Mouse (Mus musculus): ENCODE data around the gene Tmem132b. TPM values are rescaled to one million over a fixed set of nuclear protein-coding genes. Genes with fewer than 3 reads are reported as not detected.

Tmem132b gene
- polyA plus RNA-seq, 1 experiment from 2014 or later = not detected

- Histone ChIP-seq H3K9me3 (ENCODE audit: low read length) (no peaks in the 10 kb centered on the region), H3K27ac (ENCODE audit: low read length) (no peak overlapping the region), H3K36me3 (ENCODE audit: insufficient read depth, low read length) (no peaks in the 10 kb centered on the region), H3K4me1 (ENCODE audit: insufficient read depth, low read depth, low read length) (no peaks in the 10 kb centered on the region), H3K4me2 (replicated peaks; ENCODE audit: low read depth, low read length) (no peak overlapping the region), H3K9ac (replicated peaks; ENCODE audit: low read depth) (no peak overlapping the region), H3K27me3 (replicated peaks; ENCODE audit: insufficient read depth, low read length) (no peaks in the 10 kb centered on the region), H3K4me3 (ENCODE audit: low read depth, low read length) (no peak overlapping the region)
- TF ChIP-seq CTCF (IDR thresholded peaks at IDR 0.05) = no peak
- TF ChIP-seq EP300 (IDR thresholded peaks at IDR 0.05) = no peak
- ATAC-seq = no peak
- no peak for DNase-seq (ENCODE audit: low spot score)
- WGBS = 68% methylated on average over 6 of the region's 6 CpGs
Measured at GRCm38 (mm10) chr5:125743503-125743902, 211.9 kb downstream of the Tmem132b start.

GRCm38 (mm10) chr5:125745727-125746126 is 214.2 kb downstream of the Tmem132b start:
- no peaks in the 10 kb centered on the region for H3K4me1 ChIP-seq (ENCODE audit: insufficient read depth, low read depth, low read length)
- H3K27ac ChIP-seq (ENCODE audit: low read length) = no peak overlapping the region
- H3K27me3 ChIP-seq (replicated peaks; ENCODE audit: insufficient read depth, low read length) = no peaks in the 10 kb centered on the region
- no peak overlapping the region for H3K4me2 ChIP-seq (replicated peaks; ENCODE audit: low read depth, low read length)
- H3K9me3 ChIP-seq (ENCODE audit: low read length) = no peaks in the 10 kb centered on the region
- ATAC-seq (no peak), DNase-seq (ENCODE audit: low spot score) (no peak)
- H3K9ac ChIP-seq (replicated peaks; ENCODE audit: low read depth) = no peak overlapping the region
- 61% methylated on average over 7 of the region's 7 CpGs for WGBS
- no peaks in the 10 kb centered on the region for H3K36me3 ChIP-seq (ENCODE audit: insufficient read depth, low read length)
- H3K4me3 ChIP-seq (ENCODE audit: low read depth, low read length) = no peak overlapping the region
- TF ChIP-seq EP300 (IDR thresholded peaks at IDR 0.05) (no peak), CTCF (IDR thresholded peaks at IDR 0.05) (no peak)

DNA sequence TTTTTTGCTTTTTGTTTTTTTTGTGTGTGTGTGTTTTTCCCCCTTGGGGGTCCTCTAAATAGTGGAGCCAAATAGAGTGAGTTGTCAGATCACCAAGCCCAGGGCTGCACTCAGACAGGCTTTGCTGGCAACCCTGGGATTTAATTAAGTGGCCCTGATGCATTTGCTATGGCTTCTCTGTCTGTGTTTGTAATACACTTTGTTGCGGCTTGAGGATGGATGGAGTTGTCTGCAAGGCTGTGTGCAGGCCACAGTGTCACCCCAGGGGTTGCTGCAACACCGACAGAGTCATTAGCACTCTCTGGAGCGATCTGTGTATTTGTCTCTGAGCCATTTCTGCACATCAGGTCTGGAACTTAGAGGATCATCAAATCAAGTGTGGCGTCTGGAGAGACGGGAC is 219.9 kb downstream of the Tmem132b start:
- DNase-seq (ENCODE audit: low spot score) (no peak), ATAC-seq (no peak)
- Histone ChIP-seq H3K4me3 (ENCODE audit: low read depth, low read length) (no peak overlapping the region), H3K4me1 (ENCODE audit: insufficient read depth, low read depth, low read length) (no peaks in the 10 kb centered on the region), H3K9ac (replicated peaks; ENCODE audit: low read depth) (no peak overlapping the region), H3K9me3 (ENCODE audit: low read length) (no peaks in the 10 kb centered on the region), H3K4me2 (replicated peaks; ENCODE audit: low read depth, low read length) (no peak overlapping the region), H3K27ac (ENCODE audit: low read length) (no peak overlapping the region), H3K27me3 (replicated peaks; ENCODE audit: insufficient read depth, low read length) (no peaks in the 10 kb centered on the region), H3K36me3 (ENCODE audit: insufficient read depth, low read length) (no peaks in the 10 kb centered on the region)
- 65% methylated on average over 5 of the region's 5 CpGs for WGBS
- TF ChIP-seq CTCF (IDR thresholded peaks at IDR 0.05) = no peak
- TF ChIP-seq EP300 (IDR thresholded peaks at IDR 0.05) = no peak

GRCm38 (mm10) chr5:125752546-125752945 is 221.0 kb downstream of the Tmem132b start:
- Histone ChIP-seq H3K9ac (replicated peaks; ENCODE audit: low read depth) (no peak overlapping the region), H3K27me3 (replicated peaks; ENCODE audit: insufficient read depth, low read length) (no peaks in the 10 kb centered on the region), H3K4me3 (ENCODE audit: low read depth, low read length) (no peak overlapping the region), H3K9me3 (ENCODE audit: low read length) (no peaks in the 10 kb centered on the region), H3K4me2 (replicated peaks; ENCODE audit: low read depth, low read length) (no peak overlapping the region), H3K4me1 (ENCODE audit: insufficient read depth, low read depth, low read length) (no peaks in the 10 kb centered on the region), H3K27ac (ENCODE audit: low read length) (no peak overlapping the region), H3K36me3 (ENCODE audit: insufficient read depth, low read length) (no peaks in the 10 kb centered on the region)
- TF ChIP-seq EP300 (IDR thresholded peaks at IDR 0.05) = no peak
- no peak for TF ChIP-seq CTCF (IDR thresholded peaks at IDR 0.05)
- DNase-seq (ENCODE audit: low spot score) (no peak), ATAC-seq (no peak)
- 66% methylated on average over 5 of the region's 5 CpGs for WGBS

DNA sequence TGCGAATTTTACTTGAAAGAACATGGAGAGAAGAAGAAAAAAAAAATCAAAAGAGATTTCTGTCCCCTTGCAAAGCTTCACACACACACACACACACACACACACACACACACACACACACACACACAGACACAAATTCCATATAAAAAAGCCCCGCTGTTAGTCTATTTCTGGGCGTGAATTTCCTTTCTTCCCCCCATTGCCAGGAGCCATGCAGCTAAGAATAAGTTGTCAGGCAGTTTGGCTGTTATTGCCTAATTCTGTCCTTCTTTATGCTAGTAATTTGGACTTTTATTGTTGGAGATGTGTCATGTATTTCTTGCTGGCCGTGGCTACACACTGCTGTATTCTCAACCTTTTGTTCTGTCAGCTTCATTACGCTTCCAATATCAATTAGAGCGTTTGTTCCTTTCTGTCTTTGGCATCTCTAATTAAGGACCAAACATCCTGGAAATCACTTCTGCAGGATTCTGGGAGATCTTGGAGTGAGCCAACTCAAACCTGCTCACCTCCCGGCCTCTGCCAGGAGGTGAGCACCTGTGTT is 225.5 kb downstream of the Tmem132b start:
- H3K9ac ChIP-seq (replicated peaks; ENCODE audit: low read depth) = no peak overlapping the region
- H3K27ac ChIP-seq (ENCODE audit: low read length) = no peak overlapping the region
- WGBS = 82% methylated on average over 7 of the region's 7 CpGs
- H3K27me3 ChIP-seq (replicated peaks; ENCODE audit: insufficient read depth, low read length) = no peaks in the 10 kb centered on the region
- H3K9me3 ChIP-seq (ENCODE audit: low read length) = no peaks in the 10 kb centered on the region
- ATAC-seq = no peak
- no peak overlapping the region for H3K4me2 ChIP-seq (replicated peaks; ENCODE audit: low read depth, low read length)
- H3K36me3 ChIP-seq (ENCODE audit: insufficient read depth, low read length) = no peaks in the 10 kb centered on the region
- H3K4me1 ChIP-seq (ENCODE audit: insufficient read depth, low read depth, low read length) = no peaks in the 10 kb centered on the region
- H3K4me3 ChIP-seq (ENCODE audit: low read depth, low read length) = no peak overlapping the region
- no peak for TF ChIP-seq EP300 (IDR thresholded peaks at IDR 0.05)
- TF ChIP-seq CTCF (IDR thresholded peaks at IDR 0.05) = no peak
- no peak for DNase-seq (ENCODE audit: low spot score)

GRCm38 (mm10) chr5:125758506-125758905 is 226.9 kb downstream of the Tmem132b start:
- no peaks in the 10 kb centered on the region for H3K9me3 ChIP-seq (ENCODE audit: low read length)
- no peak overlapping the region for H3K4me2 ChIP-seq (replicated peaks; ENCODE audit: low read depth, low read length)
- no peak for DNase-seq (ENCODE audit: low spot score)
- ATAC-seq = no peak
- no peaks in the 10 kb centered on the region for H3K4me1 ChIP-seq (ENCODE audit: insufficient read depth, low read depth, low read length)
- no peak overlapping the region for H3K4me3 ChIP-seq (ENCODE audit: low read depth, low read length)
- TF ChIP-seq EP300 (IDR thresholded peaks at IDR 0.05) = no peak
- TF ChIP-seq CTCF (IDR thresholded peaks at IDR 0.05) = no peak
- no peak overlapping the region for H3K9ac ChIP-seq (replicated peaks; ENCODE audit: low read depth)
- no peaks in the 10 kb centered on the region for H3K27me3 ChIP-seq (replicated peaks; ENCODE audit: insufficient read depth, low read length)
- 64% methylated on average over 1 of the region's 1 CpGs for WGBS
- H3K36me3 ChIP-seq (ENCODE audit: insufficient read depth, low read length) = no peaks in the 10 kb centered on the region
- H3K27ac ChIP-seq (ENCODE audit: low read length) = no peak overlapping the region

- no peaks in the 10 kb centered on the region for H3K27me3 ChIP-seq (replicated peaks; ENCODE audit: insufficient read depth, low read length)
- no peak overlapping the region for H3K27ac ChIP-seq (ENCODE audit: low read length)
- H3K4me3 ChIP-seq (ENCODE audit: low read depth, low read length) = no peak overlapping the region
- H3K4me2 ChIP-seq (replicated peaks; ENCODE audit: low read depth, low read length) = no peak overlapping the region
- H3K4me1 ChIP-seq (ENCODE audit: insufficient read depth, low read depth, low read length) = no peaks in the 10 kb centered on the region
- no peak overlapping the region for H3K9ac ChIP-seq (replicated peaks; ENCODE audit: low read depth)
- WGBS = 54% methylated on average over 6 of the region's 6 CpGs
- H3K36me3 ChIP-seq (ENCODE audit: insufficient read depth, low read length) = no peaks in the 10 kb centered on the region
- H3K9me3 ChIP-seq (ENCODE audit: low read length) = no peaks in the 10 kb centered on the region
- TF ChIP-seq CTCF (IDR thresholded peaks at IDR 0.05) (no peak), EP300 (IDR thresholded peaks at IDR 0.05) (no peak)
- no peak for DNase-seq (ENCODE audit: low spot score)
- no peak for ATAC-seq
Measured at GRCm38 (mm10) chr5:125766941-125767340, 235.4 kb downstream of the Tmem132b start.

All from lung, postnatal 0 days (tissue).